Mouse (Mus musculus) retina, postnatal 7 days (tissue): ENCODE data around the gene Dag1.
"Not testable (repeated sequence)": the region's sequence is repeated elsewhere in the genome, so short reads cannot be mapped to it uniquely, and the experiment has no call there.

Experiments
- DNase-seq: peaks from one replicate; pipeline ENCODE4 v3.0.0-alpha.2; 2012; ENCODE audit warnings: low read depth, low spot score

Gene Dag1

DNA sequence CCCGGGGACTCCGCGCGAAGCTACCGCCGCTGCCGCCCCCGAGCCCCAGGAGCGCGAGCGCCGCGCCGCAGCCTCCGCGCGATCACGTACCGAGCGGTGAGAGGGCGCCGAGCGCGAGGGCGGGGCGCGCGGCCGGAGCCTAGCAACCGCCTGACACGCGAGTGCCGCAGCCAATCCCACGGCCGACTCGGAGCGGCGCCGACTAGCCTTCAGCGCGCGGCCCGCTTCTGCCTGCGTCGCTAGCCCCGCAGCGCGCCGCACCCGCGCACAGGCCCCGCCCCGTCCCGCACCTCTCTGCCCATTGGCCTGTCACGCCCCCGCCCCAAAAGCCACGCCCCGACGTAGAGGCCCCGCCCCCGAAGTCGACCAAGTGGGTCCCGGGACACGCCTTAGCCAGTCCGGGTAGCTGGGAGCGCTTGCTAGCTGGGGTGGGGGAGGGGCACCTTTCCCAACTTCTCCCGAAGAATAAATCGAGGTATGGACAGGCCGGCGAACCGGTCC, at the start of gene Dag1:
Gene Dag1, minus strand, starts transcription at position 269 of the 501 bp plus-strand sequence.
- peak; percentile 94 for DNase-seq

GRCm38 (mm10) chr9:108308141-108308540, 44.4 kb upstream of the Dag1 start:
- DNase-seq = no peak

- DNase-seq = no peak
Measured at GRCm38 (mm10) chr9:108307021-108307807, 43.5 kb upstream of the Dag1 start.

DNA sequence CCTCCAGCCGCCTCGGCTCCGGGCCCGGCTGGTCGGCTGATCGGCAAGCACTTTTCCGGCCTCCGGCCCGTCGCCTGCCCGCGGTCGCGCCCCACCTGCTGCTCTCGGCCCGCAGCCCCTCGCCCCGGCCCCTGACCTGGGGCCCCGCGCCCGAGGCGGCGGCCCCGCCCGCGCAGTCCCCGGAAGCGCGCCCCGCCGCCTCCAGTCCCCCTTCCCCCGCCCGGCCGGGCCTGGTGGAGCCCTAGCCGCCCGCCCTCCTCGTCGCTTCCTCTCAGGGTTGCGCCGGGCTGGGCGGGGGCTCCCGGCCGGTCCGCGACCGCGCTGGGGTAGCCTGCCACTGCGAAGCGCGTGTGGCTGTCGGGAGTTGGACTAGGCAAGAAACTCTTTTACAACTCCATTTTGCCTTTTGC, 42.8 kb upstream of the Dag1 start:
- DNase-seq = peak; percentile 61

- peak; percentile 99 for DNase-seq
Measured at GRCm38 (mm10) chr9:108305629-108306520, 42.1 kb upstream of the Dag1 start, which contains the start of the genes Rhoa and Tcta. Gene Rhoa (plus strand): TSS chr9:108306129. Gene Tcta (minus strand): TSS chr9:108306160.

- no peak for DNase-seq
Measured at GRCm38 (mm10) chr9:108305170-108305569, 41.4 kb upstream of the Dag1 start.

DNA sequence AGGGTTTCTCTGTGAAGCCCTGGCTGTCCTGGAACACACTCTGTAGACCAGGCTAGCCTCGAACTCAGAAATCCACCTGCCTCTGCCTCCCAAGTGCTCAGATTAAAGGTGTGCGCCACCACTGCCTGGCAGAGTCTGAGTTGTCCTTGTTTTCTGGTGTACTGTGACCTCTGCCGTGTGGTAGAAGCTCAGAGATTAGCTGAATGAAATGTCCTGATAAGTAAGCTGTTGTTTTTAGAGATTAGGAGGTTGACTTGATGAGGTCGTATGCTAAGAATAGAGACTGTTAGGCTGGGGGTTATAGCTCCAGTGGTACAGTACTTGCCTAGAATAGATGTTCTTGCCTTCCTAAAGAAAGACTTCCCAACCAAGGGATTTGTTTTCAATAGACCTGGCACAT, 41.0 kb upstream of the Dag1 start:
- DNase-seq = no peak

DNA sequence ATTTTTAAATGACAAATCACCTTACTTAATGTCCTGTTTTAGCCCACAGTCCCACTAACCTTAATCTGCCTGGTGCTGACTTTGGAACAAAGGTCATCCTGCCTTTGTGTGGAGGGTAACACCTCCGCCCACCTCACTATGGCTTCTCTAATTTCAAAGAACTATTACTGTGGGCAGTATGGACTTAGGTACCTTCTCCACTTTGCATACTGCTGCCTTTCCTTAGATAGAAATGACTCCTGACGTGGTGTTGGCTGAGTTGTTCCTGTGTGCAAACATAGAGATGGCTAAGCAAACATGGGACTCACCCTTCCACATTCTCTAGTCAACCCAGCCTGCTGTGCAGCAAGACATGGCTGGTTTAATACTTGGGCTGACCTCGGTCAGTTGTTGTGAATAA, 38.1 kb upstream of the Dag1 start:
- DNase-seq = no peak

- DNase-seq = no peak
Measured at GRCm38 (mm10) chr9:108296453-108297355, 32.9 kb upstream of the Dag1 start, which contains the start of gene Amt. Gene Amt (plus strand): TSS chr9:108296853.

DNA sequence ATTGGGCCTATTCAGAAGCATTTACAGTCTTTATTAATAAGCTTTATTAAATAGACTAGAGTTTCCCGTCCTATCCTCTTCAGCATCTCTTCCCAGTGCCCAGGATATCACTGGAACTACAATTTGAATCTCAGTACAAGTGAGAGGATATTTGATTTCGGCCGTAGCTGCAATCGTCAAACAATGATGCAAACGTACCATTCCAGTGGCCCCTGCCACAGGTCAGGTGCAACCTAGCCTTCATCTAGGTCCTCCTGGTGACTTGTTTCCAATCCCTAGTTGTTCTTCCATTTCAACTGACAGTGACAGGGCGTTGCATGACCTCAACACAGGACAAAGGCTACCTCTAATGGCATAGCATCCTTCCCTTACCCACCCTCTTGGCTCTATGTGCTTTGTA, 27.0 kb upstream of the Dag1 start:
- no peak for DNase-seq

GRCm38 (mm10) chr9:108290016-108290750, 26.4 kb upstream of the Dag1 start, which contains the start of gene Nicn1:
Gene Nicn1 (plus strand): TSS chr9:108290429.
- peak; percentile 91 for DNase-seq

GRCm38 (mm10) chr9:108289347-108289746, 25.6 kb upstream of the Dag1 start:
- DNase-seq = no peak

GRCm38 (mm10) chr9:108287526-108288238, 23.9 kb upstream of the Dag1 start:
- DNase-seq = not testable (repeated sequence)

DNA sequence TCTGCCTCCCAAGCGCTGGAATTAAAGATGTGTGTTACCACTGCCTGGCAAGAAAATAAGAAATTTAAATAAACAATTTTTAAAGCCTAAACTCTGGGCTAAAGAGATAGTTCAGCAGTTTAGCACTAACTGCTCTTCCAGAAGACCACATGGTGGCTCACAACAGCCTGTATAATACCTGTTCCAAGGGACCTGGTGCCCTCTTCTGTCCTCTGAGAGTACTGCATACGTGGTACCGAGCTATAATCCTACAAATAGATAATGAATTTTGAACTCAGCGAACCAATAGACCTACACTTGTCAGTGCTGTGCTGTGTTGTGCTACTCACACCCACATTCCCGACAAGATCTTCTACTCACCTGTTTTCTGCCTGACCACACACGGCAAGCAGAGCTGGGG, 20.7 kb upstream of the Dag1 start:
- peak; percentile 72 for DNase-seq

GRCm38 (mm10) chr9:108280071-108280828, 16.5 kb upstream of the Dag1 start:
- no peak for DNase-seq

DNA sequence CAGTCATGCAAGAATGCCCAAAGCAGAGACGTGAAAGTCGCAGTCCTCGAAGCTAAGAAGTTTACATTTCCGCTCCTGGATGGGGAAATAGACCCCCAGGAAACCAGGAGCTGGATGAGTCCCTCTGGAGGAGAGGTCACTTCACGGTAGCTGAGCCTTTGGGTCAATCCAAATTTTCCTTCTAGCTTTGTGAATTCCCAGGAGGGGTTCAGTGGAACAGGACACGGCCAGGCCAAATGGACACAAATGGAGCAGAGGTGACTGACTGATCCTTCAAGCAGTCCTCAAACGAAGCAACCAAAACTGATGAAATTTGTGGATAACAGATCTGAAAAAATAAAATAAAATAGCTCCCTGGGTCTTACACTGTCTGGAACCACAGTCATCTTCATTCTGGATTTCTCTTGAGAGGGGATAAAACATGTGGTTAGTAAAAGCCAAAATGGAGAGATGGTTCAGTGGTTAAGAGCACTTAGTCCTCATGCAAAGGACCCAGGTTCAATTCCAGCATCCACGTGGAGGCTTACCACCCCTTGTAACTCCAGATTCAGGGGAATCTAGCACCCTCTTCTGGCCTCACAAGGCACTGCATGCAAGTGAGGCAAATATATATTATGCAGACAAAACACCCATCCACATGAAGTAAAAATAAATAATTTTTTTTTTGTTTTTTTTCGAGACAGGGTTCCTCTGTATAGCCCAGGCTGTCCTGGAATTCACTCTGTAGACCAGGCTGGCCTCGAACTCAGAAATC, 15.1 kb upstream of the Dag1 start:
- no peak for DNase-seq

- DNase-seq = no peak
Measured at GRCm38 (mm10) chr9:108275331-108275659, 11.5 kb upstream of the Dag1 start.
